Mouse (Mus musculus): ENCODE data around the gene Chid1.
"Not testable (repeated sequence)": the region's sequence is repeated elsewhere in the genome, so short reads cannot be mapped to it uniquely, and the experiment has no call there.

Chid1 gene

DNA sequence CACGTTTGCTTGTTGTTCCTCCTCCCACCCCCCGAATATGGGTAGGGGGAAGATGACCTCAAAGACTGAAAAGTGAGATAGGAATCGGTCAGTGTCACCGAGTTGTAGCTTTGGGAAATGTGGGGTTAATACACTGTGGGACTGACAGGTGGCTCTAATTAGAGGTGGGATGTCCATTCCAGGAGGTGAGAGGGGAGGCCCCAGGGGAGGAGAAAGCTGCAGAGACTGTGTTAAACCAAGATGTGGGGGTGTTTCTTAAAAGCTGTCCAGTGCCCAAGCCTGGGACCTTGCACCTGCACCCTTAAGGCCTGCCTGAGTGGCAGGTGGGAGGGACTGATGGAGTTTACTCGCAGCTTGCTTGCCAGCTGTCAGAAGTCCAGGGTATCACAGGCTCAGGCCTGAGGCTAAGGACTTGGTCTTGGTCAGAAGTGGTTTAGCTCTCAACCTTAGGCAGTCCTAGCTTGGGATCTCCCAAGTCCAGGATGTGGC, 77.3 kb downstream of the Chid1 start:
- DNase-seq (ENCODE audit: low spot score in 2 of 2) = no peak

DNA sequence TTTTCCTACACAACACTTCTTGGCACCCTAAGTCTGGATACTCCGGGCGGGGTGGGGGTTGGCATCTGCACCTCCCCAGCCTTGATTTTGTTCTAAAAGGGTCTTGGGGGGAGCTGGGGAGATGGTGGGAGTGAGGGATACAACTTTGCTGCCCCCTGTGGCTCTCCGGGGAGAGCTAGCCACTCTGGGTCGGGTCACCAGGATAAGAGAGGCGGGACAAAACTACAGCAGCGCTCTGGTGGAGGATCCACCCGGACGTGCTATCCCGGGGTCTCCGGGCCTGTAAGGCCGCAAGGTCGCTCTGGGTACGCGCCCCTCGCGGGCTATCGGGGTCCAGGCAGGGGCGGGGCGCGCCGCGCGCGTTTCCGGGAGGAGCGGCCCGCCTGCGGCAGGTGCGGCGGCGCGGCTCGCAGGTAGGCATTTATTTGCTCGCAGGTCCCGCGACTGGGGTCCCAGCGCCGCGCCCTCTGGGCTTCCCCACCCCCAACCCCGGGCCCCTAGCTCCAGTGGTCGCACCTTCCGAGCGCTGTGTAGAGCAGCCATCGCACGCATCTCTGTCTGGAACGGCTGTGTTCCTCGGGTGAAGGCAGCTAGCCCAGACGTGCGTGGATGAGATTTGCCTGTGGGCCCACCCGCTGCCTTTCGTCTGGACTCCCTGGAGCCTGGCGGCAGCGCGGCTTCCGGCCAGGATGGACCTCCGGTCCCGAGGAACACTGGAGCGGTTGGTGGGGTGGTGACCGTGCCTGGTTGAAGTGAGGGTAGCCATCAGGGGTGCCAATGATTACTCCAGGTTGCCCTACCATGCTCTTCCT, 77.9 kb downstream of the Chid1 start:
- no peak for DNase-seq (ENCODE audit: low spot score in 2 of 2)

- DNase-seq (ENCODE audit: low spot score in 2 of 2) = no peak
These were observed 79.1 kb downstream of the Chid1 start, which contains the start of gene Cracr2b for GRCm38 (mm10) chr7:141460391-141461113. Gene Cracr2b (plus strand): TSS chr7:141461094.

DNA sequence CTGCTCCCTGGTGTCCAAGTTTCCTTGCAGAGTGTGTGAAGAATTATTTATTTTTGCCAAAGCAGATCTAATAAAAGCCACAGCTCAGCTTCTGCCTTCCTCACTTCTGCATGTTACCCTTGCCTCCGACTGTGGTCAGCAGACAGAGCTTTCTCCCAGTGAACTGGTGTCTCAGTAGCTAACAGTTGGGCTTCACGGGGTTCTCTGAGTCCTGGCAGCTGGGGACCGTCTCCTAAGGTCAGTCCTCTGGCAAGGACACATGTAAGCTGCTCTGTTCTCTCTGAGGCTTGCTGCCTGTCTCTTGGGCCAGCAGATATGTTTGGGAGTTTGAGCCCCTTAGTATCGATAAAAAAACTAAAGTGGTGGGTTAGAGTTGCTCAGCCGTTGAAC, 79.7 kb downstream of the Chid1 start:
- DNase-seq (ENCODE audit: low spot score in 2 of 2) = no peak

- peak in 1 of 2 experiments; percentile 1 for DNase-seq (ENCODE audit: low spot score in 2 of 2)
These were observed 80.4 kb downstream of the Chid1 start for GRCm38 (mm10) chr7:141459301-141459711.

DNA sequence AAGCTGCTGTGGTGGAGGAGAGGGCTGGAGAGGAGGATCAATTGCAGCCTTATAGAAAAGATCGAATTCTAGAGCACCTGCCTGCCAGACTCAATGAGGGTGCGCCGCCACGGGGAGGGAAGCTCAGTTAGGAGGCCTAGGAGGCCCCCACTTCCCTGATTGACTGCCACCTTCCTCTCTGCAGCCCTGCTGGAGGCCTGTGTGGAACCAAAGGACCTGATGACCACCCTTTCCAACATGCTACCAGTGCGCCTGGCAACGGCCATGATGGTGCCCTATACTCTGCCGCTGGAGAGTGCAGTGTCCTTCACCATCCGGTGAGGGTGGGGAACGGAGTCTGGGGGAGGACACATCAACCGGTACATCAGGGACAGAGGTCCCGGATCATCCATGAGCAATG, 81.0 kb downstream of the Chid1 start:
- DNase-seq (ENCODE audit: low spot score in 2 of 2) = no peak

DNA sequence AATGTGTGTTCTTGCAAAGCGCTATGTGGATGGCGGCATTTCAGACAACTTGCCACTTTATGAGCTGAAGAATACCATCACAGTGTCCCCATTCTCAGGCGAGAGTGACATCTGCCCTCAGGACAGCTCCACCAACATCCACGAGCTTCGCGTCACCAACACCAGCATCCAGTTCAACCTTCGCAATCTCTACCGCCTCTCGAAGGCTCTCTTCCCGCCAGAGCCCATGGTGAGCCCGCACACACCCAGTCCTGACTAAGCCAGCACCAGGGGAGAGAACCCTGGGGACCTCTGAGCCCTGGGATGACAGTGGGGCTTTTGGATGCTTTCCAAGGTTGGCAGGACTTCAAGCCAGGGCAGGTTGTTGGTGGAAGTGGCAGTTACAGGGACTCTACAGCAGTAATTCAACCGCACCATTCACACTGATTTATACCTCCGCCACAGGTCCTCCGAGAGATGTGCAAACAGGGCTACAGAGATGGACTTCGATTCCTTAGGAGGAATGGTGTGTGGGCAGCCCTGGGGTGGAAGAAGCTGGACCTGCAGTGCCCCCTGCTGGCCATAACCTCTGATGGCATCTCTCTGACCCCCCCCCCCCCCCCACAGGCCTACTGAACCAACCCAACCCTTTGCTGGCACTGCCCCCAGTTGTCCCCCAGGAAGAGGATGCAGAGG, 81.5 kb downstream of the Chid1 start:
- no peak for DNase-seq (ENCODE audit: low spot score in 2 of 2)

GRCm38 (mm10) chr7:141457236-141457635, 82.4 kb downstream of the Chid1 start:
- no peak for DNase-seq (ENCODE audit: low spot score in 2 of 2)

- no peak for DNase-seq (ENCODE audit: low spot score in 2 of 2)
These were observed 82.9 kb downstream of the Chid1 start for GRCm38 (mm10) chr7:141456739-141457138.

DNA sequence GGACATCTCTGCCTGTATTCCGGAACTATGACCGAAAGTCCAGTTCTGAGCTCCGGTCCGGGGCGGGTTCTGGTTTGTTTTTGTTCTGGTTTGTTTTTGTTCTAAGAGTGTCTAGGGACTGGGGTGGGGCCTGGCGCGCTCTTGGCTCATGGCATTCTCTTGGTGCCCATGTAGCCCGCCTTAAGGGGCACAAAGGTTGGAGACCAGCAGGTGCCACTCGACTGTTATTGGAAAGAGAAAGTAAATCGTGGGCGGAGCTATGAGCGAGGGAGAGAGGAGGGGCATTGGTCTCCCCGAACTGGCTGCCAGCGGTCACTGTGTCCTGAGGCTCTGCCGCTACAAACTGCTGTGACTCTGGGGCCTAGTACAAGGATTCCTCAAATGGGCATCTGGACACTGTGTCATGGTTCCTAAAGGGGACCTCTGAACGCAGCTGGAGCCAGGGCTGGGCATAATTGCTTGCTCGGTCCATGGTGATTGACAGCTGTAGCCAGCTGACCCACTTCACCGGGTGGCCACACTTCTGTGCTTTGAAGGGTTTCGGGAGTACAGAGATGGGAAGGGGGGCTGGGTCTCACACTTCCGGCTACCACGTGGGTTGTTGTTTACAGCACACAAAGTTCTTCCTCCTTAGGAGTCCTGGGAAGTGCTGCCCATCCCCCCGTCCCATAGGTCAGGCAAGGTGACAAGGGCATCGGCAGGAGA, 83.9 kb downstream of the Chid1 start:
- DNase-seq (ENCODE audit: low spot score in 2 of 2) = peak; percentile 71 to 80

DNA sequence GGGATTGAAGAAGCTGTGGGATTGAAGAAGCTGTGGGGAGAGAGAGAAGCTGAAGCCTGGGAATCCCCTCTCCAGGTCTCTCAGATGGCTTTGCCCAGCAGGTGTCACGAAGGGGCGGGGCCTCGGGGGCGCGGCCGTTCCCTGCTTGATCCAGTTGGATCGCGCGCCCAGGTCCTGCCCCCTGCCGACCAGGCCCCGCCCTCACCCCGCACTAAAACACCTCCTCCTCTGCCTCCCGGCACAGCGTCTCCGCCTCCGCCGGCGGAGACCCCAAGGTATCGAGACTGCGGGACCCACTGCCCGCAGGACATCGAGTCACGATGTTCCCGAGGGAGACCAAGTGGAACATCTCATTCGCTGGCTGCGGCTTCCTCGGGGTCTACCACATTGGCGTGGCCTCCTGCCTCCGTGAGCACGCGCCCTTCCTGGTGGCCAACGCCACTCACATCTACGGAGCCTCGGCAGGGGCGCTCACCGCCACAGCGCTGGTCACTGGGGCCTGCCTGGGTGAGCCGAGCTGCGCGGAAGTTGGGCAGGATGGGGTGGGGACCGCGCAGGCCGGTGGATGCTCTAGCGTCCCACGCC, 84.6 kb downstream of the Chid1 start, which contains the start of gene Pnpla2:
Gene Pnpla2, plus strand, starts transcription at position 232 of the 585 bp plus-strand sequence.
- DNase-seq (ENCODE audit: low spot score in 2 of 2) = peak; percentile 94 to 96

- no peak for DNase-seq (ENCODE audit: low spot score in 2 of 2)
These were observed 86.0 kb downstream of the Chid1 start for GRCm38 (mm10) chr7:141453636-141454035.

GRCm38 (mm10) chr7:141451928-141452327, 87.7 kb downstream of the Chid1 start:
- DNase-seq (ENCODE audit: low spot score in 2 of 2) = no peak

- DNase-seq (ENCODE audit: low spot score in 2 of 2) = peak; percentile 93 to 94
These were observed 92.3 kb downstream of the Chid1 start, which contains the start of gene Rplp2 for GRCm38 (mm10) chr7:141447110-141447991. Gene Rplp2 (plus strand): TSS chr7:141447370.

- DNase-seq (ENCODE audit: low spot score in 2 of 2) = not testable (repeated sequence)
These were observed 93.3 kb downstream of the Chid1 start for GRCm38 (mm10) chr7:141446374-141446773.

DNA sequence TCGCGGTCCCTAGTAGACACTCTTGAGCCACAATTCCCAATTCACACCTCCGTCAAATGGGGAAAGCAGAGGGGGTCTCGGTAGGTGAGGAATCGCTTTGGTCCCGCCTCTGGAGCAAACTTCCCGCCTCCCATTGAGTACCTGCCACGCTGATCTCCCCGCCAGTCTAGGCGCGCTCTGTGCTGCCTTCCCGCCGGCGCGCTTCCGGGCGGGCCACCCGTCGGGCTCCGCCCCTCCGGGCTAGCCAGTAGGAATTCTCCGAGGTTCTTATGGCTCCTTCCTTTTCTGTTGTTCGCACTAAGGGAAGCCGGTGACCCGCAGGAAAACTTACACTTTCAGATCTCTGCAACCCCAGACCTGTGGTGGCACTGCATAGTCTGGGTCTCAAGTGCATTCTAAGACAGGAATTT, 95.8 kb downstream of the Chid1 start, which contains the start of gene Pidd1:
Gene Pidd1, minus strand, starts transcription at position 198 of the 410 bp plus-strand sequence.
- peak; percentile 58 to 70 for DNase-seq (ENCODE audit: low spot score in 2 of 2)
